Mouse (Mus musculus) heart, postnatal 0 days (tissue): ENCODE data around the gene Rfwd3.

ENCODE experiments used
- CTCF ChIP-seq: IDR thresholded peaks from 2 replicates; pipeline ENCODE4 v1.5.1; 2016; ENCODE audit warnings: antibody characterized with exemption, control low read depth, low read depth
- EP300 ChIP-seq: IDR thresholded peaks from 2 replicates; pipeline ENCODE4 v1.6.1; 2016; ENCODE audit warnings: antibody characterized with exemption, low read depth

DNA sequence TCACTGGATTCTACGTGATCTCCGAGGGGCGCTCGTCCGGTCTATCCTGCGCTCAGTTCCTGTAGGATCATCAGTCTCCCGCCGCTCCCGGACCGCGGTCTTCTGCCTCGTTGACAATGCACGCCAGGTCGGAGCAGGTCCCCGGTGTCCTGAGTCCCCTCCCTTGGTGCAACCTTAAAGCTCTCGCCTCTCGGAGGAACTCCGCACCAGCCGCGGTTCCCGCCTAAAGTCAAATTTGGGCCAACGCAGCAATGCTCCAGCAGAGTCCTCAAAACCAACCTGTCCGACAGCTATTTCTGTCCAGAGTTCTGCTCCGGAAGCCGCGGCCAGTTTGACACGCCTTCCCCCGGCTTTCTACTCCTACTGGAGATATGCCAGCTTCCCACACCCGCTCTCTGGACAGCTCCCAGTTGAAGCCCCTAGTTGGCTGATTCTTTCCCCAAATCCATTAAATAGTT, 37.9 kb upstream of the Rfwd3 start, which contains the start of gene Mlkl:
- TF ChIP-seq CTCF: no peak
- no peak for TF ChIP-seq EP300
